Mouse (Mus musculus): ENCODE measurements around the gene Grasp. TPM values are rescaled to one million over a fixed set of nuclear protein-coding genes. Genes with fewer than 3 reads are reported as not detected.

Grasp gene
- polyA plus RNA-seq (2015; fragmentation: Nextera tagmentation; extraction: Ambion mirVana): 4.2 and 4.8 TPM in 2 replicates

GRCm38 (mm10) chr15:101224006-101224906 is at the start of gene Grasp:
TSS of gene Grasp (plus strand) at chr15:101224188.

GRCm38 (mm10) chr15:101253886-101254795 is 30.2 kb downstream of the Grasp start, which contains the start of gene Nr4a1:
TSS of gene Nr4a1 (plus strand) at chr15:101254269.

Small RNAs within 50 kb of the gene (microRNA-seq; reads per million reads assigned to microRNA genes)
- 0 to 0.20 reads per million in 2 experiments for gene Mir6962

Other genes starting within 250 kb of the Grasp start
- gene Gm47841, start 176.8 kb upstream of the Grasp start, polyA plus RNA-seq (2015; fragmentation: Nextera tagmentation; extraction: Ambion mirVana): 0.29 TPM in 1 of 2 replicates, not detected in the other
- gene Fignl2, start 145.6 kb upstream of the Grasp start, polyA plus RNA-seq (2015; fragmentation: Nextera tagmentation; extraction: Ambion mirVana): 0.11 and 0.17 TPM in 2 replicates
- gene Ankrd33, start 108.4 kb upstream of the Grasp start, polyA plus RNA-seq (2015; fragmentation: Nextera tagmentation; extraction: Ambion mirVana): not detected in 2 replicates
- 13.5 and 15.6 TPM in 2 replicates for gene Acvrl1, start 95.7 kb upstream of the Grasp start, polyA plus RNA-seq (2015; fragmentation: Nextera tagmentation; extraction: Ambion mirVana)
- 2.9 and 3.0 TPM in 2 replicates for gene Acvr1b, start 50.1 kb upstream of the Grasp start, polyA plus RNA-seq (2015; fragmentation: Nextera tagmentation; extraction: Ambion mirVana)
- gene Nr4a1, start 30.1 kb downstream of the Grasp start, polyA plus RNA-seq (2015; fragmentation: Nextera tagmentation; extraction: Ambion mirVana): 23.0 and 31.2 TPM in 2 replicates
- gene Atg101, start 60.1 kb downstream of the Grasp start, polyA plus RNA-seq (2015; fragmentation: Nextera tagmentation; extraction: Ambion mirVana): 47.9 and 48.0 TPM in 2 replicates
- gene 6030408B16Rik, start 69.0 kb downstream of the Grasp start, polyA plus RNA-seq (2015; fragmentation: Nextera tagmentation; extraction: Ambion mirVana): 0.65 and 0.87 TPM in 2 replicates
- 2.1 and 3.3 TPM in 2 replicates for gene Krt80, start 146.0 kb downstream of the Grasp start, polyA plus RNA-seq (2015; fragmentation: Nextera tagmentation; extraction: Ambion mirVana)
- gene Krt7, start 186.9 kb downstream of the Grasp start, polyA plus RNA-seq (2015; fragmentation: Nextera tagmentation; extraction: Ambion mirVana): 0.15 and 0.24 TPM in 2 replicates
- gene Krt87, start 214.6 kb downstream of the Grasp start, polyA plus RNA-seq (2015; fragmentation: Nextera tagmentation; extraction: Ambion mirVana): 0.05 TPM in 1 of 2 replicates, not detected in the other
- gene Krt88, start 223.6 kb downstream of the Grasp start, polyA plus RNA-seq (2015; fragmentation: Nextera tagmentation; extraction: Ambion mirVana): not detected in 2 replicates
- not detected in 2 replicates for gene Krt81, start 239.6 kb downstream of the Grasp start, polyA plus RNA-seq (2015; fragmentation: Nextera tagmentation; extraction: Ambion mirVana)
- gene Krt86, start 249.3 kb downstream of the Grasp start, polyA plus RNA-seq (2015; fragmentation: Nextera tagmentation; extraction: Ambion mirVana): not detected in 2 replicates

Measured in skeletal muscle tissue, postnatal 0 days (tissue).